Mouse (Mus musculus): Measurements from ENCODE around the gene Dll4. TPM values are rescaled to one million over a fixed set of nuclear protein-coding genes. Genes with fewer than 3 reads are reported as not detected.

Gene Dll4
- polyA plus RNA-seq, 1 experiment from 2014 or later: 2.9 TPM

DNA sequence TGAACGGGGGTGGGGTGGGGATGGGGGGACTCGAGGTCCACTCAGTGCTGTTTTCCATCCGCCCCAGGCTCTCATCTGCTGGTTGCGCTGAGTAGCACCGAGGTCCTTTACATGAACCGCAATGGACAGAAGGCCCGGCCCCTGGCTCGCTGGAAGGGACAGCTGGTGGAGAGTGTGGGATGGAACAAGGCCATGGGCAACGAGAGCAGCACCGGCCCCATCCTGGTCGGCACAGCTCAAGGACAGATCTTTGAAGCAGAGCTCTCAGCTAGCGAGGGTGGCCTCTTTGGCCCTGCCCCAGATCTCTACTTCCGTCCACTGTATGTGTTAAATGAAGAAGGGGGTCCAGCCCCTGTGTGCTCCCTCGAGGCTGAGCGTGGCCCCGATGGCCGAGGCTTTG, 32.7 kb upstream of the Dll4 start:
- no peak overlapping the region for H3K4me2 ChIP-seq (replicated peaks; ENCODE audit: low read depth, low read length)
- H3K4me1 ChIP-seq (replicated peaks; ENCODE audit: control insufficient read depth, insufficient read depth, low read length): peaks cover 7% of the 10 kb centered on the region; the same call in 1 of the 2 replicates
- H3K36me3 ChIP-seq (ENCODE audit: control insufficient read depth, insufficient read depth, low read length): peaks cover 4% of the 10 kb centered on the region; the same call in 1 of the 2 replicates
- no peak overlapping the region for H3K4me3 ChIP-seq (ENCODE audit: low read depth, low read length)
- H3K27ac ChIP-seq (ENCODE audit: low read depth, low read length): no peak overlapping the region
- DNase-seq (ENCODE audit: low spot score) (no peak), ATAC-seq (ENCODE audit: low FRiP score) (no peak)
- H3K9ac ChIP-seq (ENCODE audit: low read depth, low read length): no peak overlapping the region
- H3K27me3 ChIP-seq (ENCODE audit: control insufficient read depth, insufficient read depth, low read length): no peaks in the 10 kb centered on the region
- WGBS: 95% methylated on average over 17 of the region's 17 CpGs
- no peaks in the 10 kb centered on the region for H3K9me3 ChIP-seq (ENCODE audit: control insufficient read depth, low read length)

DNA sequence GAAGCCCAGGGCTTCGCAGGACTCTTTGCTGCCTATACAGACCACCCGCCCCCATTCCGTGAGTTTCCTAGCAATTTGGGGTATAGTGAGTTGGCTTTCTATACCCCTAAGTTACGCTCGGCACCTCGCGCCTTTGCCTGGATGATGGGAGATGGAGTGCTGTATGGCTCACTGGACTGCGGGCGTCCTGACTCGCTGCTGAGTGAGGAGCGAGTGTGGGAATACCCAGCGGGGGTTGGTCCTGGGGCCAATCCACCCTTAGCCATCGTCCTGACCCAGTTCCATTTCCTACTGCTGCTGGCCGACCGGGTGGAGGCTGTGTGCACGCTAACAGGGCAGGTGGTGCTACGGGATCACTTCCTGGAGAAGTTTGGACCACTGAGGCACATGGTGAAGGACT, 32.3 kb upstream of the Dll4 start:
- Histone ChIP-seq H3K9me3 (ENCODE audit: control insufficient read depth, low read length) (no peaks in the 10 kb centered on the region), H3K4me2 (replicated peaks; ENCODE audit: low read depth, low read length) (no peak overlapping the region), H3K36me3 (ENCODE audit: control insufficient read depth, insufficient read depth, low read length) (peaks cover 4% of the 10 kb centered on the region; the same call in 1 of the 2 replicates), H3K27me3 (ENCODE audit: control insufficient read depth, insufficient read depth, low read length) (no peaks in the 10 kb centered on the region), H3K9ac (ENCODE audit: low read depth, low read length) (no peak overlapping the region), H3K4me1 (replicated peaks; ENCODE audit: control insufficient read depth, insufficient read depth, low read length) (peaks cover 7% of the 10 kb centered on the region; the same call in 1 of the 2 replicates), H3K4me3 (ENCODE audit: low read depth, low read length) (no peak overlapping the region), H3K27ac (ENCODE audit: low read depth, low read length) (no peak overlapping the region)
- ATAC-seq (ENCODE audit: low FRiP score) (no peak), DNase-seq (ENCODE audit: low spot score) (no peak)
- WGBS: 97% methylated on average over 17 of the region's 17 CpGs

- no peak for DNase-seq (ENCODE audit: low spot score)
- Histone ChIP-seq H3K9ac (ENCODE audit: low read depth, low read length) (no peak overlapping the region), H3K27me3 (ENCODE audit: control insufficient read depth, insufficient read depth, low read length) (no peaks in the 10 kb centered on the region), H3K36me3 (ENCODE audit: control insufficient read depth, insufficient read depth, low read length) (peaks cover 4% of the 10 kb centered on the region; the same call in 1 of the 2 replicates), H3K4me2 (replicated peaks; ENCODE audit: low read depth, low read length) (no peak overlapping the region), H3K4me3 (ENCODE audit: low read depth, low read length) (no peak overlapping the region), H3K9me3 (ENCODE audit: control insufficient read depth, low read length) (no peaks in the 10 kb centered on the region), H3K4me1 (replicated peaks; ENCODE audit: control insufficient read depth, insufficient read depth, low read length) (peaks cover 7% of the 10 kb centered on the region; the same call in 1 of the 2 replicates), H3K27ac (ENCODE audit: low read depth, low read length) (no peak overlapping the region)
- WGBS: 96% methylated on average over 34 of the region's 34 CpGs
- ATAC-seq (ENCODE audit: low FRiP score): no peak
Measured at GRCm38 (mm10) chr2:119293776-119294390, 31.7 kb upstream of the Dll4 start.

DNA sequence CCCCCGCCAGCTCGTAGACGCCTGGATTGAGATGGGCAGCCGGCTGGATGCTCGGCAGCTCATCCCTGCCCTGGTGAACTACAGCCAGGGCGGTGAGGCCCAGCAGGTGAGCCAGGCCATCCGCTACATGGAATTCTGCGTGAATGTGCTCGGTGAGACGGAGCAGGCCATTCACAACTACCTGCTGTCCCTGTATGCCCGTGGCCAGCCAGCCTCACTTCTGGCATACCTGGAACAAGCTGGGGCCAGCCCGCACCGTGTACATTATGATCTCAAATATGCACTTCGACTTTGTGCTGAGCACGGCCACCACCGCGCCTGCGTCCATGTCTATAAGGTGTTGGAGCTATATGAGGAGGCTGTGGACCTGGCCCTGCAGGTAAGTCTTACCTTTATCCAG, 31.2 kb upstream of the Dll4 start:
- Histone ChIP-seq H3K4me3 (ENCODE audit: low read depth, low read length) (no peak overlapping the region), H3K9ac (ENCODE audit: low read depth, low read length) (no peak overlapping the region), H3K4me1 (replicated peaks; ENCODE audit: control insufficient read depth, insufficient read depth, low read length) (peaks cover 4% of the 10 kb centered on the region; the same call in 1 of the 2 replicates), H3K27ac (ENCODE audit: low read depth, low read length) (no peak overlapping the region), H3K27me3 (ENCODE audit: control insufficient read depth, insufficient read depth, low read length) (no peaks in the 10 kb centered on the region), H3K4me2 (replicated peaks; ENCODE audit: low read depth, low read length) (no peak overlapping the region), H3K36me3 (ENCODE audit: control insufficient read depth, insufficient read depth, low read length) (peaks cover 4% of the 10 kb centered on the region; the same call in 1 of the 2 replicates), H3K9me3 (ENCODE audit: control insufficient read depth, low read length) (no peaks in the 10 kb centered on the region)
- DNase-seq (ENCODE audit: low spot score): no peak
- no peak for ATAC-seq (ENCODE audit: low FRiP score)
- 97% methylated on average over 18 of the region's 18 CpGs for WGBS

DNA sequence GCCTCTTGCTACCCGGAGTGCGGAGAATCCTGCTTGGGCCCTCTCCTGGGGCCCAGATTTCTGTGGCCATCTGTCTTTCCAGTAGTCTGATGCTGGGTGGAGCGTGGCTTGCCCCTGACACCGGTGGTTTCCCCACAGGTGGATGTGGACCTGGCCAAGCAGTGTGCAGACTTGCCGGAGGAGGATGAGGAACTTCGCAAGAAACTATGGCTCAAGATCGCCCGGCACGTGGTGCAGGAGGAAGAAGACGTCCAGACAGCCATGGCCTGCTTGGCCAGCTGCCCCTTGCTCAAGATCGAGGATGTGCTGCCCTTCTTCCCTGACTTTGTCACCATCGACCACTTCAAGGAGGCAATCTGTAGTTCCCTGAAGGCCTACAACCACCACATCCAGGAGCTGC, 28.8 kb upstream of the Dll4 start:
- Histone ChIP-seq H3K4me3 (ENCODE audit: low read depth, low read length) (no peak overlapping the region), H3K9me3 (ENCODE audit: control insufficient read depth, low read length) (no peaks in the 10 kb centered on the region), H3K4me1 (replicated peaks; ENCODE audit: control insufficient read depth, insufficient read depth, low read length) (0 out of 2 replicates have a peak, but pooled peaks cover 6% of the 10 kb centered on the region), H3K9ac (ENCODE audit: low read depth, low read length) (no peak overlapping the region), H3K27ac (ENCODE audit: low read depth, low read length) (no peak overlapping the region), H3K36me3 (ENCODE audit: control insufficient read depth, insufficient read depth, low read length) (peaks cover 4% of the 10 kb centered on the region; the same call in 1 of the 2 replicates), H3K4me2 (replicated peaks; ENCODE audit: low read depth, low read length) (no peak overlapping the region), H3K27me3 (ENCODE audit: control insufficient read depth, insufficient read depth, low read length) (no peaks in the 10 kb centered on the region; the same call in 1 of the 2 replicates)
- DNase-seq (ENCODE audit: low spot score) (no peak), ATAC-seq (ENCODE audit: low FRiP score) (no peak)
- over 99% methylated on average over 12 of the region's 12 CpGs for WGBS

DNA sequence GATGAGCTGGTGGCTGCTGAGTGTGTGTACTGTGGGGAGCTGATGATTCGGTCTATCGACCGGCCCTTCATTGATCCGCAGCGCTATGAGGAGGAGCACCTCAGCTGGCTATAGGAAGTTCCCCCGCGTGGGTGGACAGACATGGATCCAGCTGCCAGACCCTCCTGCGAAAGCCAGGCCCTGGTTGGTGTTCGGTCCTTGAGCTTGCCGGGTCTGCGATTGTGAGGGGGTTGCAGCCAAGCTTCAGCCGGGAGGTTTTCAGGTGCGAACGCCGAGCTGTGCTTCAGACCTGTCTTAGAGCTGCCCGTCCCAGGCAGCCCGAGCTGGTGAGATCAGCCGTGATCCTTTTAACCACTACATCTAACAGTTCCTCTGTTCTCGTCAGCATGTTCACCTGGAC, 28.1 kb upstream of the Dll4 start:
- Histone ChIP-seq H3K9me3 (ENCODE audit: control insufficient read depth, low read length) (no peaks in the 10 kb centered on the region), H3K27me3 (ENCODE audit: control insufficient read depth, insufficient read depth, low read length) (no peaks in the 10 kb centered on the region; the same call in 1 of the 2 replicates), H3K4me1 (replicated peaks; ENCODE audit: control insufficient read depth, insufficient read depth, low read length) (0 out of 2 replicates have a peak, but pooled peaks cover 6% of the 10 kb centered on the region), H3K27ac (ENCODE audit: low read depth, low read length) (no peak overlapping the region), H3K9ac (ENCODE audit: low read depth, low read length) (no peak overlapping the region), H3K4me3 (ENCODE audit: low read depth, low read length) (no peak overlapping the region), H3K4me2 (replicated peaks; ENCODE audit: low read depth, low read length) (no peak overlapping the region), H3K36me3 (ENCODE audit: control insufficient read depth, insufficient read depth, low read length) (peaks cover 4% of the 10 kb centered on the region; the same call in 1 of the 2 replicates)
- no peak for ATAC-seq (ENCODE audit: low FRiP score)
- 94% methylated on average over 19 of the region's 19 CpGs for WGBS
- no peak for DNase-seq (ENCODE audit: low spot score)

DNA sequence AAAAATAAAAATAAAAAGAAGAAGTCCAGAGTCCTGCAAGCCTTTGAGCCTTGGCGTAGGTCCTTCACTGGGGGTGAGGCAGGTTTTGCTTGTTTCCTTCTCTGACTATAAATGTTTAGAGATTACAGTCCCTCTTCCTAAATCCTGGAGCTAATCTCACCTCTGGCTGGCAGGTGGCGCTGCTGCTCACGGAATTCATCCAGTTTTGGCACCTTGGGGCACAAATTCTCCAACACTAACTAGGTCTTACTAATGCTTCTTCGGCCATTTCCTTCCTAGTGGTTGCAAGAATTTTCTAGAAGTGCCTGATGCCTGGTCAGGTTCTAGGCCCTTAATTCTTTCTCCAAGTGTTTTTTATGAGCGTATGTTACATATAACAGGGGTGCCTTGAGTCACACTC, 27.3 kb upstream of the Dll4 start:
- Histone ChIP-seq H3K9me3 (ENCODE audit: control insufficient read depth, low read length) (no peaks in the 10 kb centered on the region), H3K9ac (ENCODE audit: low read depth, low read length) (no peak overlapping the region), H3K4me3 (ENCODE audit: low read depth, low read length) (no peak overlapping the region), H3K36me3 (ENCODE audit: control insufficient read depth, insufficient read depth, low read length) (peaks cover 4% of the 10 kb centered on the region; the same call in 1 of the 2 replicates), H3K27me3 (ENCODE audit: control insufficient read depth, insufficient read depth, low read length) (no peaks in the 10 kb centered on the region; the same call in 1 of the 2 replicates), H3K4me2 (replicated peaks; ENCODE audit: low read depth, low read length) (no peak overlapping the region), H3K4me1 (replicated peaks; ENCODE audit: control insufficient read depth, insufficient read depth, low read length) (0 out of 2 replicates have a peak, but pooled peaks cover 6% of the 10 kb centered on the region), H3K27ac (ENCODE audit: low read depth, low read length) (no peak overlapping the region)
- ATAC-seq (ENCODE audit: low FRiP score) (no peak), DNase-seq (ENCODE audit: low spot score) (peak; percentile 72)
- 55% methylated on average over 5 of the region's 5 CpGs for WGBS

GRCm38 (mm10) chr2:119298839-119299238, 26.7 kb upstream of the Dll4 start:
- Histone ChIP-seq H3K4me1 (replicated peaks; ENCODE audit: control insufficient read depth, insufficient read depth, low read length) (0 out of 2 replicates have a peak, but pooled peaks cover 6% of the 10 kb centered on the region), H3K4me3 (ENCODE audit: low read depth, low read length) (no peak overlapping the region), H3K27me3 (ENCODE audit: control insufficient read depth, insufficient read depth, low read length) (no peaks in the 10 kb centered on the region; the same call in 1 of the 2 replicates), H3K4me2 (replicated peaks; ENCODE audit: low read depth, low read length) (no peak overlapping the region), H3K9me3 (ENCODE audit: control insufficient read depth, low read length) (no peaks in the 10 kb centered on the region), H3K36me3 (ENCODE audit: control insufficient read depth, insufficient read depth, low read length) (peaks cover 4% of the 10 kb centered on the region; the same call in 1 of the 2 replicates), H3K27ac (ENCODE audit: low read depth, low read length) (no peak overlapping the region), H3K9ac (ENCODE audit: low read depth, low read length) (no peak overlapping the region)
- 92% methylated on average over 2 of the region's 2 CpGs for WGBS
- no peak for DNase-seq (ENCODE audit: low spot score)
- ATAC-seq (ENCODE audit: low FRiP score): no peak

Measured in hindbrain, embryonic 11.5 days (tissue).